Mouse (Mus musculus) urinary bladder, postnatal 10 days (tissue): ENCODE data around the gene Ankrd13d.

ENCODE experiments used
- DNase-seq: peaks from one replicate; pipeline ENCODE4 v3.0.0; 2022; ENCODE audit warnings: low spot score

The Ankrd13d gene

DNA sequence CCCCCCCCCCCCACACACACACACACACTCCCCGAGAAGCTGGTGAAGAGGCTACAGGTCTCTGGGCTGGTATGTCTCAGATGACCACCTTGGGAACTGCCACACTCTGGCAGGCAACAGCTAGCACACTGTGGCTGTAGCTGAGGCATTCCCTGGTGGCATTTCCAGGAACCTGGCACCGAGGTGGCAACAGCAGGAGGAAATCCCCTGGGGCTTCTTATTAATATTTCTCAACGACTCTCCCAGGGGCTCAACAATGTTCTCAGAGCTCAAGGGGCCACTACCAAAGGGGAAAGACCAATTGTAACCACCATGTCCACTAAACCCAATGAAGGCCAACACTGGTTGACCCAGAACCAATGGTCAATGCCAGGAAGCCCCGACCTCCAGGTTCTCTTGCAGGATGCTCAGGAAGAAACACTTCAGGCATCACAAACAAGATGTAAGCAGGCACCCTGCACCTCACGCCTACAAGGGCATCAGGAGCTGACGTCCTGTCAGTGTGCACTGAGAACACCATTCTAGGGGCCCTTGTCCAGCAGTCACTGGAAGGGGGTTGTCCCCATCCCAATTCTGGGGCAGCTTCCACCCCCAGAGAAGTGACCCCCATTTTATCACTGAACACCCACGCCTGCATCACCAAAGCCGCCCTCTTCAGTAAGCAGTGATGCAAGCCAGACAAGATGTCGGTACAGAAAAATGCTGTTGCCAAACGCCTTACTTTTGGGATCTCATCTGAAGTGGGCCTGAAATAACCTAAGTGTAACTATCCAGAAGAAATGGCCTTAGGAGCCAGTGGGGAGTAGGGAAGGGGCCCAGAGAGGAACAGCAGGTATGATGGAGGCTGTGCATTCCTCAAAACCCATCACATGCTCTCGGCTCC, 18.2 kb upstream of the Ankrd13d start:
- no peak for DNase-seq

GRCm38 (mm10) chr19:4300271-4300704, 17.4 kb upstream of the Ankrd13d start:
- DNase-seq, result no peak

- DNase-seq, result no peak
These were observed 16.8 kb upstream of the Ankrd13d start for GRCm38 (mm10) chr19:4299574-4300270.

DNA sequence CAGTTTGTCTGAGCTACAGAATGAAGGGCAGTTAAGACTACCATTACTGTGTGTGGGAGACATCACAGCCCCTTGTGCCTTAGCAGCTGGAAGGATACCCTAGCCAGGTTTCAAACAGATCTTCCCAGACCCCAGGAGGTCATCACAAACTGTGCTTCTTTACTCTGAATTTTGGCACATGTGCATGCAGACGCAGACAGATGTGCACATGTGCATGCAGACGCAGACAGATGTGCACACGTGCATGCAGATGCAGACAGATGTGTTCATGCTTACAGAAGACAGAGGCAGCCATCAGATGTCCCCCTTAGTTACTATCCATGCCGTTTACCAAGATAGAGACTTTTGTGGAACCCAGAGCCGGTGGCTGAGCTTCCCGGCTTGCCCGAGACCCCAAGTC, 16.2 kb upstream of the Ankrd13d start:
- no peak for DNase-seq

DNA sequence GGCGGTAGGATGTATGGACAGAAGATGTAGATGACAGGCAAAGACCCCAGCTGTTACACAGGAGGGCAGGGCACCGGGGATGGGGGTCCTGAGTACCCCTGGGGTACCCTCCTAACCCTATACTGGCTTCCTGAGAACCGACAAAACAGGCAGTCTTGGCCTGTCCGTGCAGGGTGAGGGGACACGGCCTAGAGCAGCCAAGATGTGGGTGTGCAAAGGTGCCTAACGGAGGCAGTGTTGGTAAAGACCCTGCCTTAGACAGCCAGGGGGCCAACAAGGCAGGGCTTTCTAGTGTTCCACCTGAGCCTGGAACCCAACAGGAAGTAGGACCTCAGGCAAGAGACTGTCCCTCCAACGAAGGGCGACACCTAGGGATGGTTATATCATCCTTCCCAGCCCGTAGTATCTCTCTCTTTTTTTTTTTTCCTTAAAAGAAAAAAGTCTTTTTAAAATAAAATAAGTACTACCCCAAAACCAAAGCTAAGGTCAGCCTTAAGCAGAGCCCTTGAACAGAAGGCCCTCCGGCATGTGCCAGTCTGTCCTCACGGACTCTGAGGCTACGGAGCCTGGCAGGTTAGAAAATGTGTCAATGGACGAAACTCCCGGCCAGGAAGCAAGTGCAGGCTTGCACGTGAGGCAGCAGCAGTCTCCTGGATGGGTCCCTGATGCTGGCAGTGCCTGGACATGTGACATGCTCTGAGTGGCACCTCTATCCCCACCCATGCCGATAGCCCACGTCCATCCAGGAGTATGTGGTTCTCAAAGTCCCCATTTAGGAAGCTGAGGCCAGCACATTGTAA, 15.6 kb upstream of the Ankrd13d start:
- no peak for DNase-seq

DNA sequence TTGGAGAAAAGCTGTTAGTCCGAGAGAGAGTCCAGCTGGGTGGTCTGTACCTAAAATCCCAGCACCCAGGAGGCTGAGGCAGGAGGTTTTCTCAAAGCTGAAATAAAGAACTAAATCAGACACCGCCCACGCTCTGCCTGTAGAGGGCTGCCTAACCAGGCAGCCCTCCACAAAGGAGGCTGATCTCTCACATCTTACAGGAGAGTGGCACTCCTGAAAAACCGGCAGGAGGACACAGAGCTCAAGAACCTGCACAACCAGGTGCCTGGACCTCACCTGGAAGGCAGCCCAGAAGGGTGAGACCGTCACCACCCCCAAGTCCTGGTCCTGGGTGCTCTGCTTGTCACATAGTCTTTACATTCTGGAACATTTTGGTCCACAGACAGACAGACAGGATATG, 14.9 kb upstream of the Ankrd13d start:
- no peak for DNase-seq

- no peak for DNase-seq
These were observed 13.7 kb upstream of the Ankrd13d start for GRCm38 (mm10) chr19:4296611-4297010.

DNA sequence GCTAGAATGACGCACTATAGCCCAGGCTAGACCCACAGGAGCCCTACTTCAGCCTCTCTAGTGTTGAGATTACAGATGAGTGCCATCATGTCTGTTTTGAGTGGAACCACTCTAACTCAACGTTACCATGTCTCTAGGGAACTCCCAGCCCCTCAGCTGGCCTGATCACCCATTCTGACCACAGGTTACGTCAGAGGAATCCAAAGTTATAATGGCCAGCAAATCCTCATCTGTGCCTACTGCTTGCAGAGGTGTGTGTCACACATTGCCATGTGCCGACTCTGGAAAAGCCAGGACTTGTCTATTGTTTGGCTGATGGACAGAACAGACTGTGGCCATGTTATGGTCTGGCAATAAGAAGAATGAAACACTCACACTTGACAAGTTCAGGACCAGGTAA, 12.5 kb upstream of the Ankrd13d start:
- DNase-seq, result no peak

- DNase-seq, result no peak
These were observed 11.6 kb upstream of the Ankrd13d start for GRCm38 (mm10) chr19:4294381-4295097.

GRCm38 (mm10) chr19:4291161-4291560, 8.2 kb upstream of the Ankrd13d start:
- DNase-seq, result no peak

DNA sequence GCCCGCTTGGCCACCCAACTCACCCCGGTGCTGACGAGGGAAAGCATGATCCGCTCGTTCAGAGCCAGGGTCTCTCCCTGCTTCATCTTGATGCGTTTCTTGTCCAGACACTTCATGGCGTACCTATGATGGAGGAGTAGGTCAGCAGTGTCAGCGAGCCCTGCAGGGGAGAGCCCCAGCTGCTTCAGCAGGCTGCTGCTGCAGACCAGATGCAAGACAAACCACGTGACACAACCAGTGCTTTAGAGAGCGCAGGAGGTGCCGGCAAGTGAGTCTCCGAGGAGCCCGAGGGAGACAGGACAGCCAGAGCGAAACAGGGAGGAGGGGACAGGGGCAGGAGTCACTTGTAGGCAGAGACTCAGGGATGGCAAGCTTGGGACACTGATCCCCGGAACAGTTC, 7.8 kb upstream of the Ankrd13d start:
- no peak for DNase-seq

DNA sequence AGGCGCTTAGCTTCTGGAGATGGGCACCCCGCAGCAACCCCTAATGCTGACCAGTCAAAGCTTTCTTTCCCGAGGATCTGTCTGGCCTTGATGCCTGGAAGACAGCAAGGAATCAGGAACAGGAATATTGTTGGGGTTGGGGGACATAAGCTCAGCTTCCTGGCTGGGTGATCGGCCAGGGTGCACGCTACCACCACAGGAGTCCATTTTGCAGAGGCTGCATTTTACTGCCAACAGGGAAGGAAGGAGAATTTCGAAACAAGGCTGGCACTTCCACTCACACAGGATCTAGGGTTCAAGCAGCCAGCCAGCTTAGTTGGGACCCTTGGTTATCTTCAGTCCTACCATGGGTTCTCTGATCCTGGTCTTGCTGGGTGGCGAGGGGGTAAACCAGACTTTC, 716 bp upstream of the Ankrd13d start:
- no peak for DNase-seq

- no peak for DNase-seq
These were observed 2.5 kb downstream of the Ankrd13d start for GRCm38 (mm10) chr19:4280425-4280824.

- no peak for DNase-seq
These were observed 3.5 kb downstream of the Ankrd13d start for GRCm38 (mm10) chr19:4279487-4279886.

- no peak for DNase-seq
These were observed 12.0 kb downstream of the Ankrd13d start for GRCm38 (mm10) chr19:4270972-4271371.

DNA sequence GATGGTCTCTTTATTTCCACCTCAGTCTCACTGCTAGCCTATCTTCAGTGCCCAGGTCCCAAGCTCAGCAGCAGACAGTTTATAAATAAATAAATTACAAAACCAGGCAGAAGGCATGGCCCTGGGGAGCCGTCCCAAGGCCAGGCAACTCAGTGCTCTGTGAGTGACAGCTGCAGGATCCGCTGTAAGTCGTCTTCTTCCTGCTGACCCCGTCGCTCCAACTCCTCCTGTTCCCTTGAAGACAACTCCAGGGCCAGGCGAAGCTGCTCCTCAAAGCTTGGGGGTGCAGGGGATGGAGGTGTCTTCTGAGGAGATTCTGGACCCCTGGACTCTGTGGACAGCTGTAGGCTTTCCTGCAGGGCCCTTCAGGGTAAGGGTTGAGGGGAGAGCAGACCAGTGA, 12.8 kb downstream of the Ankrd13d start:
- no peak for DNase-seq

DNA sequence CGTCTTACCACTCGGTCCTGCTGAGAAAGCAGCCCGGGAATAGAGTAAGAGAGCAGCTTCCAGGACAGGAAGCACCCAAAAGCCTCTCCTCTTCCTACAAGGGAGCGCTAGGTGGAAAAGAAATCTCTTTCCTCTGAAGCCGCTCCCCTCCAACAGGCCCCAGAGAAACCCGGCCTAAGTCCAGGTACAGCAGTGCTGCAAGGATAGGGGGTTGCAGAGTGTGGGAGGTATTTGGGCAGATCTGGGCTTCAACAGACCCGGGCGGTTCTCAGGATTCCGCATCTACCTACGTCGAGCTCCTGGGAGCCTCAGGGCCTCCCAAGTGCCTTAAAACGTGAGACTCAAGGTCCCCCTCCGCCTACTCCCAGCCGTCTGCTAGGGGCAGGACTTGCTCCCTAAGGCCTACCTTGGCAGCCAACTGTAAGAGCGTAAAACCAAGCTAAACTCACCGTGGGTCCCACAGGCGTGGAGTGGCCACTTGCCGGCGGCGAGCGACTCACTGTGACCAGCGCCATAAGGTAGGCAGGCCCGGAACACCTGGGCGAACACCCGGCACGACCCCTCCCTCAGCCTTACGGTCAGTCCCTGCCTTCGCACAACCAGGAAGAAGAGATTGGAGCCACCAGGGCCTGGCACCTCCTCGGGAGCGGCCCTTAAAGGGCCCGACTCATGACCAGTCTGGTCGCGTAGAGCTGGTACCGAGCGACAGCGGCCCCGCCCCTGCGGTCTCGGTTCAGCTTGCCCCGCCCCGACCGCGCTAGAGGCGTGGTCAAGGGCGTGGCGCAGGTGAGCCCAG, 14.2 kb downstream of the Ankrd13d start, which contains the start of gene Ssh3:
Gene Ssh3, minus strand, starts transcription at position 615 of the 796 bp plus-strand sequence.
- DNase-seq, result no peak

DNA sequence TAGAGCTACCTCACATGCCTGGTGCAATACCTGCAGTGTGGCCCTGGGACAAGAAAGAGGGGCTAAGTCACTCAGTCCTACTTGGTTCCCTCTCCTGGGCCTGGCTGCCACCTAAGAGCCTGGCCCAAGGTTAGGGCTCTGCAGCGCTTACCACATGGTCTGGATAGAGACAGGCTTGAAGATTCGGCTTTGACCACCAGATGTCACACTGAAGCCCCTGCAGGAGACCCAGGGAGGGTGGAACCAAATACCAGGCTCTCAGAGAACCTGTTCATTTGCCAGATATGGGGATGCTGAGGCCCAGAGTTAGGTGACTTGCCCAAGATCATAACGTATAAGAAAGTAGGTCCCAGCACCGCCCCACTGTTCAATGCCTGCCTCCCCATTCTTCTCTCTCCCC, 17.0 kb downstream of the Ankrd13d start:
- no peak for DNase-seq

DNA sequence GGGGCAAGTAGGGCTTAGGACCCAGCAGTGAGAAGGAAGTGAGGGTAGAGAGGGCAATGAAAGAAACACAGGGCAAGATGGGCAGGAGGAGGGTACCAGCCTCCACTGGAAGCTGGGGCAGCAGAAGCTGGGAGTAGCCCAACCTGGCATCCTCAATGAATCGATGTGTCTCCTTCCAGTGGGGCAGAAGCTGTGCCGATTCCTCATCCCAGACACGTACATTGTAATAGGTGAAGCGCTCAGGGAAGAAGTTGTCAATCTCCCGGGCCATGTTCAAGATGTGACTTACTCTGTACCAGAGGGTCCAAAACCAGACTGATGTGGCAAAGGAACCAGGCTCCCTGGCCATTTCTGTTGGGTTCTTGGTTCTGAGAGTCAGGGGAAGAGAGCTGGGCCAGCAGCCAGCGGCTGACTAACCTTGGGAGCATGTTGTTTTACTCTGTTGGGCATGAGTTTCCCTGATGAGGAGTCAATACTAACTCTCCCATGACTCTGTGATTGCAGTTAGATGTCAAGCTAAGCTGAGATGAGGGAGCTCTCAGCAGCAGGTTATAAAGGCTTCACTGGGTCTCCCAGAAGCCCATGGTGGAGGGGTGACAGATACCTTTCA, 18.7 kb downstream of the Ankrd13d start:
- DNase-seq, result no peak

GRCm38 (mm10) chr19:4263702-4264101, 19.2 kb downstream of the Ankrd13d start:
- DNase-seq, result no peak

- DNase-seq, result no peak
These were observed 20.2 kb downstream of the Ankrd13d start for GRCm38 (mm10) chr19:4262756-4263155.
